ENCODE assay signal across 22 mouse cellular contexts in the genomic region with DNA sequence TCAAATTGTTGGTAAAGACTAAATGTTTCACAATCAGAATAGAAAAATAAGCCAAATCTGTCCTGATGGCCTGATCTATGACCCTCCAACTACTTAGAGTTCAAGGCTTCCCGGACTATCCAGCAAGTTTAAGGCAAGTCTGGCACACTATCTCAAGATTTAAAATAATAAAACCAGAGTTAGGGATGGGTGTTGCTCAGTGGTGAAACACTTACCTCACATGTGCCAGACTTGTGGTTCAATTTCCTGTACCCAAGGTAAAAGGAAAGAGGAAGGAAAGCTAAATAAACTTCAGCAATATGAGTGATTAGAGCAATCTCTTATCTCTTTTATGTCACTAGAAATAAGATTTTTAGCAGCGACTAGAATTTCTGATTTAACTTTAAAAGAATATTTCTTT.
A peak's percentile ranks its signal among the peaks of the same experiment; 100 is the strongest.
DNase-seq lines count a peak whose midpoint lies in the region; ATAC-seq and TF ChIP-seq lines count a peak whose summit lies in the region.
"Had no signal": no experiment of that assay in that cellular context is flagged by ENCODE, and none has a peak within 500 bp of the region (broad histone marks: within the 10 kb centered on the region; RNA-seq: fewer than 3 reads in every experiment).

No protein-coding gene starts in this region.

- H3K9me3 ChIP-seq in liver, embryonic 11.5 days (ENCODE audit: control insufficient read depth, low read length): no peaks in the 10 kb centered on the region
- H3K9me3 ChIP-seq in intestine, embryonic 15.5 days: no peaks in the 10 kb centered on the region
- H3K9me3 ChIP-seq in intestine, embryonic 16.5 days (ENCODE audit: control insufficient read depth, low read length): no peaks in the 10 kb centered on the region
- H3K9me3 ChIP-seq in intestine, postnatal 0 days (ENCODE audit: control insufficient read depth): no peaks in the 10 kb centered on the region
- H3K9me3 ChIP-seq in stomach, postnatal 0 days (ENCODE audit: control insufficient read depth, low read length): no peaks in the 10 kb centered on the region
- H3K9me3 ChIP-seq in embryonic facial prominence, embryonic 10.5 days: no peaks in the 10 kb centered on the region
- H3K9me3 ChIP-seq: G1E had no signal

- TF ChIP-seq EP300 in stomach, postnatal 0 days (optimal IDR thresholded peaks at IDR 0.05): no peak

- DNase-seq in liver, adult 2 months (ENCODE audit: extremely low read depth, low read depth, low spot score): peak; percentile 36
- no peak for DNase-seq in liver, embryonic 11.5 days (ENCODE audit: low spot score)
- DNase-seq in stomach, postnatal 0 days (ENCODE audit: low spot score): no peak
- DNase-seq in testis, postnatal 10 days (ENCODE audit: low spot score): no peak
- DNase-seq in embryonic facial prominence, embryonic 10.5 days (ENCODE audit: low spot score): no peak
- DNase-seq: adrenal gland, adult 2 months; adrenal gland, adult 8-10 months; adrenal gland, postnatal 10 days; adrenal gland, postnatal 14 days; adrenal gland, postnatal 25 days; adrenal gland, postnatal 36 days; B cell, adult 2 months; cerebellum, adult 11 months; cerebellum, adult 11-12 months had no signal

- TF ChIP-seq POLR2A in liver, adult 2 months (IDR thresholded peaks at IDR 0.05; ENCODE audit: extremely low read depth, insufficient read depth, low read length): no peak

- no peak overlapping the region for H3K4me2 ChIP-seq in liver, embryonic 11.5 days
- no peak overlapping the region for H3K4me2 ChIP-seq in intestine, embryonic 15.5 days (replicated peaks)
- H3K4me2 ChIP-seq in intestine, embryonic 16.5 days (ENCODE audit: low read depth, low read length): no peak overlapping the region
- H3K4me2 ChIP-seq in intestine, postnatal 0 days (replicated peaks; ENCODE audit: low read depth): no peak overlapping the region
- H3K4me2 ChIP-seq in stomach, postnatal 0 days (replicated peaks; ENCODE audit: low read depth): no peak overlapping the region

- no peak overlapping the region for H3K4me3 ChIP-seq in liver, adult 2 months (ENCODE audit: insufficient read depth, low read depth, low read length)
- H3K4me3 ChIP-seq in liver, embryonic 11.5 days (ENCODE audit: low read depth, low read length): no peak overlapping the region
- H3K4me3 ChIP-seq in intestine, embryonic 15.5 days (replicated peaks): no peak overlapping the region
- no peak overlapping the region for H3K4me3 ChIP-seq in intestine, embryonic 16.5 days (ENCODE audit: low read length)
- no peak overlapping the region for H3K4me3 ChIP-seq in intestine, postnatal 0 days (ENCODE audit: low read depth, low read length)
- no peak overlapping the region for H3K4me3 ChIP-seq in stomach, postnatal 0 days (ENCODE audit: low read depth, low read length)
- no peak overlapping the region for H3K4me3 ChIP-seq in embryonic facial prominence, embryonic 10.5 days

- no peak overlapping the region for H3K27ac ChIP-seq in liver, adult 2 months (replicated peaks; ENCODE audit: insufficient read depth, low read depth, low read length)
- no peak overlapping the region for H3K27ac ChIP-seq in liver, embryonic 11.5 days (ENCODE audit: low read depth, low read length)
- no peak overlapping the region for H3K27ac ChIP-seq in intestine, embryonic 15.5 days
- H3K27ac ChIP-seq in intestine, embryonic 16.5 days (ENCODE audit: low read length): no peak overlapping the region
- H3K27ac ChIP-seq in intestine, postnatal 0 days (ENCODE audit: low read depth, low read length): no peak overlapping the region
- no peak overlapping the region for H3K27ac ChIP-seq in stomach, postnatal 0 days (replicated peaks)
- H3K27ac ChIP-seq in embryonic facial prominence, embryonic 10.5 days (replicated peaks): no peak overlapping the region

- H3K9ac ChIP-seq in liver, adult 2 months (ENCODE audit: low read depth, low read length): no peak overlapping the region
- H3K9ac ChIP-seq in liver, embryonic 11.5 days (ENCODE audit: low read depth, low read length): no peak overlapping the region
- H3K9ac ChIP-seq in intestine, embryonic 15.5 days: no peak overlapping the region
- H3K9ac ChIP-seq in intestine, embryonic 16.5 days (ENCODE audit: low read depth, low read length): no peak overlapping the region
- no peak overlapping the region for H3K9ac ChIP-seq in intestine, postnatal 0 days (ENCODE audit: low read depth, low read length)
- H3K9ac ChIP-seq in stomach, postnatal 0 days (ENCODE audit: low read length): no peak overlapping the region

- no peak for ATAC-seq in liver, embryonic 11.5 days (replicated peaks; ENCODE audit: low FRiP score)
- peak; percentile 80 for ATAC-seq in intestine, embryonic 15.5 days
- peak; percentile 87 for ATAC-seq in intestine, embryonic 16.5 days
- ATAC-seq in intestine, postnatal 0 days: peak; percentile 57; the same call in 1 of the 2 replicates
- ATAC-seq in stomach, postnatal 0 days (ENCODE audit: low FRiP score, low TSS enrichment): no peak
- ATAC-seq: activated CD4-positive, CD25-positive, alpha-beta regulatory T cell, adult 4 months; CD4-positive, CD25-positive, alpha-beta regulatory T cell, adult 4 months; Patski had no signal

- H3K79me2 ChIP-seq in liver, adult 2 months (ENCODE audit: control insufficient read depth, insufficient read depth, low read length): no peaks in the 10 kb centered on the region; the same call in 1 of the 2 replicates

- no peak for TF ChIP-seq CTCF in liver, adult 2 months (IDR thresholded peaks at IDR 0.05; ENCODE audit: low read depth, low read length)
- no peak for TF ChIP-seq CTCF in intestine, postnatal 0 days (IDR thresholded peaks at IDR 0.05; ENCODE audit: low read depth)
- no peak for TF ChIP-seq CTCF in stomach, postnatal 0 days (IDR thresholded peaks at IDR 0.05; ENCODE audit: low read depth)

- WGBS in liver, adult 2 months: 52% methylated on average over 2 of the region's 2 CpGs
- WGBS in liver, embryonic 11.5 days: 77% methylated on average over 2 of the region's 2 CpGs
- 64% methylated on average over 2 of the region's 2 CpGs for WGBS in intestine, embryonic 15.5 days
- 63% methylated on average over 2 of the region's 2 CpGs for WGBS in intestine, embryonic 16.5 days
- 39% methylated on average over 2 of the region's 2 CpGs for WGBS in intestine, postnatal 0 days
- 75% methylated on average over 2 of the region's 2 CpGs for WGBS in stomach, postnatal 0 days
- WGBS in embryonic facial prominence, embryonic 10.5 days: 86% methylated on average over 2 of the region's 2 CpGs

- peaks cover 13% of the 10 kb centered on the region; the same call in 1 of the 2 replicates for H3K36me3 ChIP-seq in liver, adult 2 months (ENCODE audit: control insufficient read depth, insufficient read depth, low read length)
- no peaks in the 10 kb centered on the region for H3K36me3 ChIP-seq in liver, embryonic 11.5 days (ENCODE audit: control insufficient read depth, insufficient read depth, low read length)
- H3K36me3 ChIP-seq in intestine, embryonic 15.5 days: no peaks in the 10 kb centered on the region
- no peaks in the 10 kb centered on the region for H3K36me3 ChIP-seq in intestine, embryonic 16.5 days (ENCODE audit: control insufficient read depth, insufficient read depth, low read length)
- H3K36me3 ChIP-seq in intestine, postnatal 0 days (ENCODE audit: control insufficient read depth, insufficient read depth): no peaks in the 10 kb centered on the region
- H3K36me3 ChIP-seq in stomach, postnatal 0 days (ENCODE audit: control insufficient read depth, insufficient read depth, low read length): no peaks in the 10 kb centered on the region
- no peaks in the 10 kb centered on the region for H3K36me3 ChIP-seq in embryonic facial prominence, embryonic 10.5 days (replicated peaks)
- H3K36me3 ChIP-seq: G1E had no signal

- H3K4me1 ChIP-seq in liver, adult 2 months (ENCODE audit: control insufficient read depth, insufficient read depth, low read length): no peaks in the 10 kb centered on the region
- H3K4me1 ChIP-seq in liver, embryonic 11.5 days (replicated peaks; ENCODE audit: control insufficient read depth, insufficient read depth, low read length): no peaks in the 10 kb centered on the region
- no peaks in the 10 kb centered on the region for H3K4me1 ChIP-seq in intestine, embryonic 15.5 days (replicated peaks)
- H3K4me1 ChIP-seq in intestine, embryonic 16.5 days (ENCODE audit: control insufficient read depth, insufficient read depth, low read length): no peaks in the 10 kb centered on the region
- no peaks in the 10 kb centered on the region for H3K4me1 ChIP-seq in intestine, postnatal 0 days (replicated peaks; ENCODE audit: control insufficient read depth, insufficient read depth, low read length)
- H3K4me1 ChIP-seq in stomach, postnatal 0 days (replicated peaks; ENCODE audit: control insufficient read depth, insufficient read depth): no peaks in the 10 kb centered on the region
- H3K4me1 ChIP-seq in embryonic facial prominence, embryonic 10.5 days: no peaks in the 10 kb centered on the region

- H3K27me3 ChIP-seq in liver, adult 2 months (ENCODE audit: control insufficient read depth, insufficient read depth, low read length): no peaks in the 10 kb centered on the region
- H3K27me3 ChIP-seq in liver, embryonic 11.5 days (replicated peaks; ENCODE audit: control insufficient read depth, insufficient read depth, low read length): no peaks in the 10 kb centered on the region
- no peaks in the 10 kb centered on the region for H3K27me3 ChIP-seq in intestine, embryonic 15.5 days (replicated peaks)
- H3K27me3 ChIP-seq in intestine, embryonic 16.5 days (replicated peaks; ENCODE audit: control insufficient read depth, insufficient read depth, low read length): no peaks in the 10 kb centered on the region
- H3K27me3 ChIP-seq in intestine, postnatal 0 days (replicated peaks; ENCODE audit: control insufficient read depth, insufficient read depth, low read length): no peaks in the 10 kb centered on the region
- H3K27me3 ChIP-seq in stomach, postnatal 0 days (ENCODE audit: control insufficient read depth, insufficient read depth, low read length): no peaks in the 10 kb centered on the region
- H3K27me3 ChIP-seq in embryonic facial prominence, embryonic 10.5 days (replicated peaks; ENCODE audit: low read depth, poor library complexity, severe bottlenecking): no peaks in the 10 kb centered on the region
- H3K27me3 ChIP-seq: CH12.LX, Patski had no signal

Comparison
In these comparisons a context has a peak if more than half of its experiments do, and no peak if none do; other contexts are left out.
1. ATAC-seq: peak in intestine, embryonic 15.5 days (single experiment), intestine, embryonic 16.5 days (single experiment) and intestine, postnatal 0 days (single experiment); none in liver, embryonic 11.5 days (single experiment) and stomach, postnatal 0 days (single experiment).